Mouse (Mus musculus): ENCODE measurements around the gene Homer2. TPM values are rescaled to one million over a fixed set of nuclear protein-coding genes. Genes with fewer than 3 reads are reported as not detected.
A peak's percentile ranks its signal among the peaks of the same experiment; 100 is the strongest.

The Homer2 gene
- total and polyA plus RNA-seq, 2 experiments from 2014 or later: 30.3 to 44.4 TPM

GRCm38 (mm10) chr7:81644551-81645235 is 62.6 kb downstream of the Homer2 start:
- H3K36me3 ChIP-seq (ENCODE audit: insufficient read depth, low read length): no peaks in the 10 kb centered on the region
- peak; percentile 60 for DNase-seq (ENCODE audit: low spot score)
- no peaks in the 10 kb centered on the region for H3K27me3 ChIP-seq (ENCODE audit: insufficient read depth, low read length)
- no peaks in the 10 kb centered on the region for H3K9me3 ChIP-seq (ENCODE audit: low read length)
- 43% methylated on average over 7 of the region's 7 CpGs for WGBS
- H3K4me1 ChIP-seq (ENCODE audit: insufficient read depth, low read length): peaks cover 4% of the 10 kb centered on the region; the same call in 1 of the 2 replicates
- H3K27ac ChIP-seq: peak overlapping the region; percentile 48; the same call in 1 of the 2 replicates
- ATAC-seq: peak; percentile 62
- no peak overlapping the region for H3K4me3 ChIP-seq (ENCODE audit: low read length)
- no peak overlapping the region for H3K9ac ChIP-seq (replicated peaks; ENCODE audit: low read length)
- H3K4me2 ChIP-seq (ENCODE audit: low read depth, low read length): no peak overlapping the region
- no peak for TF ChIP-seq CTCF (IDR thresholded peaks at IDR 0.05; ENCODE audit: low read depth)

DNA sequence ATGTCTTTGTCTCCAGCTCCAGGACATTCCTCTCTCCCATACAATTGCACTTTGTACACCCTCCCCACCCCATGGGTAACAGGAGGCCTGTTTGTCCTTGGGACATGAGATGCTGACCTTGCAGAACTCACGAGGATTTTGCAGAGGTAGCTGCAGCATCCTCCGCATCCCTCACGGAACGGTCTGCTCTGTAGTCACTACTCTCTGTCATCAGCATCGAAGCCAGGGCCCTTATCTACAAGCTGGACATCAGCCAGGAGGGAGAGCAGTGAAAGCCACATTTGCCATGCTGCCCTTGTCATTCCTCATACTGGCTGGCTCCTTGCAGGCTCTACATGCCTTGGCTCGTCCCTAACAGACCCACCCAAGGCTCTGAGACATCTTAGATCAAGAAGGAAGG is 66.2 kb downstream of the Homer2 start:
- H3K27me3 ChIP-seq (ENCODE audit: insufficient read depth, low read length): no peaks in the 10 kb centered on the region
- H3K36me3 ChIP-seq (ENCODE audit: insufficient read depth, low read length): no peaks in the 10 kb centered on the region
- no peaks in the 10 kb centered on the region for H3K9me3 ChIP-seq (ENCODE audit: low read length)
- H3K4me1 ChIP-seq (ENCODE audit: insufficient read depth, low read length): peaks cover 4% of the 10 kb centered on the region; the same call in 1 of the 2 replicates
- ATAC-seq: peak; percentile 48
- no peak overlapping the region for H3K4me2 ChIP-seq (ENCODE audit: low read depth, low read length)
- 59% methylated on average over 6 of the region's 6 CpGs for WGBS
- H3K4me3 ChIP-seq (ENCODE audit: low read length): no peak overlapping the region
- H3K27ac ChIP-seq: 0 out of 2 replicates have a peak overlapping the region, but pooled peaks have one; percentile 8
- peak; percentile 33 for DNase-seq (ENCODE audit: low spot score)
- TF ChIP-seq CTCF (IDR thresholded peaks at IDR 0.05; ENCODE audit: low read depth): no peak
- H3K9ac ChIP-seq (replicated peaks; ENCODE audit: low read length): no peak overlapping the region

DNA sequence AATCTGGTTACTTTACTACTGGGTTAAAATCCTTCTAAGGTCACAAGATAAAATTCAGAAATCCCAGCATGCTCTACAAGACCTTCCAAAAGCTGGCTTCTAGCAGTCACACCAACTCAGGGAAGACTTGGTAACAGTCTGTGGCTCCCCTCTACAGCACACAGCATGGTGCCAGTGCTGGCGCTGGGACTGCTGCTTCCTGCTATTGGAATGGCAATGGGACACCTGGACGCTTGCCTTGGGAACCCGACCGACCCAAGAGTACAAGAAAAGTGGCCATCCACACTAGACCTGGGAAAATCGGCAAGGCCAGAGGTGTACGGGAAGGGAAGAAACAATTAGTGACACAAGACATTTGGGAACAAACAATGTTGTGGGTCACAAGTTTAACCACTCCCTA is 74.7 kb downstream of the Homer2 start:
- 70% methylated on average over 6 of the region's 6 CpGs for WGBS
- no peak overlapping the region for H3K4me2 ChIP-seq (ENCODE audit: low read depth, low read length)
- H3K36me3 ChIP-seq (ENCODE audit: insufficient read depth, low read length): no peaks in the 10 kb centered on the region
- H3K4me1 ChIP-seq (ENCODE audit: insufficient read depth, low read length): no peaks in the 10 kb centered on the region
- H3K4me3 ChIP-seq (ENCODE audit: low read length): no peak overlapping the region
- no peak overlapping the region for H3K9ac ChIP-seq (replicated peaks; ENCODE audit: low read length)
- no peak for TF ChIP-seq CTCF (IDR thresholded peaks at IDR 0.05; ENCODE audit: low read depth)
- ATAC-seq (no peak), DNase-seq (ENCODE audit: low spot score) (no peak)
- H3K27me3 ChIP-seq (ENCODE audit: insufficient read depth, low read length): no peaks in the 10 kb centered on the region
- H3K9me3 ChIP-seq (ENCODE audit: low read length): no peaks in the 10 kb centered on the region
- no peak overlapping the region for H3K27ac ChIP-seq

DNA sequence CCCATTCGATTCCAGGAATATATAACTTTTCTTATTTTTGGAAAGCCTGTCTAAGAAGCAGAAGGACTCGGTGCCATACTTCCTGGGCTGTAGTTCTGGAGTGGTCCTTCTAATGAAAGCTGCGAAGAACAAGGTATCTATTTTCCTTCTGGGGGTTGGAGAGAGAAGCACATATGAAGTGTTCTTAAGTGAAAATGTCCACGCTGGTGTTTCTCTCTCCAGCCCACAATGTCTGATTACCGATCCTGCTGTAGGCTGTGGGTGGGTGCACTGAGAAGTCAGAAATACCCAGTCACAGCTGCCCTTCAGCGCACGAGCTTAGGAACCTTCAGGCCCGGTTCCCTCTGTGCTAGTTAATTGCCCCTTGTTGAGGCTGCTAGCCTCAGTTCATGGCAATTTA is 76.1 kb downstream of the Homer2 start:
- H3K4me1 ChIP-seq (ENCODE audit: insufficient read depth, low read length): no peaks in the 10 kb centered on the region
- no peak for TF ChIP-seq CTCF (IDR thresholded peaks at IDR 0.05; ENCODE audit: low read depth)
- H3K4me2 ChIP-seq (ENCODE audit: low read depth, low read length): no peak overlapping the region
- H3K9me3 ChIP-seq (ENCODE audit: low read length): no peaks in the 10 kb centered on the region
- H3K9ac ChIP-seq (replicated peaks; ENCODE audit: low read length): no peak overlapping the region
- WGBS: 92% methylated on average over 8 of the region's 8 CpGs
- no peaks in the 10 kb centered on the region for H3K27me3 ChIP-seq (ENCODE audit: insufficient read depth, low read length)
- H3K27ac ChIP-seq: no peak overlapping the region
- H3K36me3 ChIP-seq (ENCODE audit: insufficient read depth, low read length): no peaks in the 10 kb centered on the region
- ATAC-seq: no peak
- DNase-seq (ENCODE audit: low spot score): no peak
- H3K4me3 ChIP-seq (ENCODE audit: low read length): no peak overlapping the region

- Histone ChIP-seq H3K27ac (no peak overlapping the region), H3K27me3 (ENCODE audit: insufficient read depth, low read length) (no peaks in the 10 kb centered on the region), H3K36me3 (ENCODE audit: insufficient read depth, low read length) (no peaks in the 10 kb centered on the region), H3K9me3 (ENCODE audit: low read length) (no peaks in the 10 kb centered on the region), H3K4me2 (ENCODE audit: low read depth, low read length) (no peak overlapping the region), H3K4me1 (ENCODE audit: insufficient read depth, low read length) (no peaks in the 10 kb centered on the region), H3K4me3 (ENCODE audit: low read length) (no peak overlapping the region), H3K9ac (replicated peaks; ENCODE audit: low read length) (no peak overlapping the region)
- 92% methylated on average over 2 of the region's 2 CpGs for WGBS
- peak; percentile 58 for TF ChIP-seq CTCF (IDR thresholded peaks at IDR 0.05; ENCODE audit: low read depth)
- DNase-seq (ENCODE audit: low spot score) (no peak), ATAC-seq (no peak)
Measured at GRCm38 (mm10) chr7:81626460-81626859, 80.9 kb downstream of the Homer2 start.

DNA sequence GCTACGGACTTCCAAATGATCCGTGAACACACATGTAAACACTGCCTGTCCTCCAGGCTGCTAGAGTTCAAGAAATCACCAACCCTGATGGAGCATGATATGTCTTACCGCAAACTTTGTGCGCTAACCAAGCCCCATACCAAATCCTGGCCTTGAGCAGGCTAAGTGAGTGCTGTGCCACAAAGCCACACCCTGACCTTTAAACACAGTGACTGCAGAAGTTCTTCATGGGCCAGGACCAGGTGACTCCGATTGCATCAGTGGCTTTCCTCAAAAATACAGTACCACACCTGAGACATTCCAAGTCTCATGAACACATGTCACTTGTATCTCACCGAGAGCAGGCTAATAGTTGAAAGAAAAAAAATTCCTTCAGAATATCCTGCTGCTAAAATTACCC is 83.6 kb downstream of the Homer2 start:
- Histone ChIP-seq H3K9me3 (ENCODE audit: low read length) (no peaks in the 10 kb centered on the region), H3K9ac (replicated peaks; ENCODE audit: low read length) (no peak overlapping the region), H3K27ac (no peak overlapping the region), H3K36me3 (ENCODE audit: insufficient read depth, low read length) (no peaks in the 10 kb centered on the region), H3K4me2 (ENCODE audit: low read depth, low read length) (no peak overlapping the region), H3K4me3 (ENCODE audit: low read length) (no peak overlapping the region), H3K4me1 (ENCODE audit: insufficient read depth, low read length) (no peaks in the 10 kb centered on the region), H3K27me3 (ENCODE audit: insufficient read depth, low read length) (no peaks in the 10 kb centered on the region)
- DNase-seq (ENCODE audit: low spot score) (no peak), ATAC-seq (no peak)
- WGBS: 84% methylated on average over 6 of the region's 6 CpGs
- no peak for TF ChIP-seq CTCF (IDR thresholded peaks at IDR 0.05; ENCODE audit: low read depth)

DNA sequence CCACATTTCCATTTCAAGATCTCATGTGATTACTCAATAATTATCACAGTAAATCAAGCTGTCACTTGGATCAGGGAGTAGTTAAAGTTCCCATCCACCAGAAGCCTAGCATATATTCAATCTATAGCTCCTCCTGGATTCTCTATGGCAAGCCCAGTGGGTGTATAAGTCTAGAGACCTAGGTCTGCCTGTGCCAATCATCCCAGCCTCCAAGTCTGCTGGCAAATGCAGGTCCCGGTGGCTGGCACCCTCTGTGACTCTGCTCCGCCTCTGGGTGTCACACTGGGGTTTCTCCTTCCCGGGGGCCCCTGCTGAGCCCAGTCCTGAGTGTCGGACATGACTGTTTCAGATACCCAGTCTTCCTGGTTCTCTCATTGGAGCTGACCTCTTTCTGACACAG is 84.5 kb downstream of the Homer2 start:
- no peak for ATAC-seq
- 57% methylated on average over 4 of the region's 4 CpGs for whole genome bisulfite sequencing
- no peaks in the 10 kb centered on the region for H3K9me3 ChIP-seq (ENCODE audit: low read length)
- H3K9ac ChIP-seq (replicated peaks; ENCODE audit: low read length): no peak overlapping the region
- H3K36me3 ChIP-seq (ENCODE audit: insufficient read depth, low read length): no peaks in the 10 kb centered on the region
- no peaks in the 10 kb centered on the region for H3K27me3 ChIP-seq (ENCODE audit: insufficient read depth, low read length)
- no peaks in the 10 kb centered on the region for H3K4me1 ChIP-seq (ENCODE audit: insufficient read depth, low read length)
- H3K4me2 ChIP-seq (ENCODE audit: low read depth, low read length): no peak overlapping the region
- no peak for TF ChIP-seq CTCF (IDR thresholded peaks at IDR 0.05; ENCODE audit: low read depth)
- no peak for DNase-seq (ENCODE audit: low spot score)
- H3K4me3 ChIP-seq (ENCODE audit: low read length): no peak overlapping the region
- no peak overlapping the region for H3K27ac ChIP-seq
